Comparison of ENCODE assay signal across 8 mouse cellular contexts in genomic region chr7:56291468-56292115, GRCm38 (mm10). TPM values are rescaled to one million over a fixed set of nuclear protein-coding genes. Genes with fewer than 3 reads are reported as not detected.
DNase-seq lines count a peak whose midpoint lies in the region; ATAC-seq and TF ChIP-seq lines count a peak whose summit lies in the region.

No protein-coding gene starts in this region.

- H3K27me3 ChIP-seq in liver, adult 2 months (ENCODE audit: control insufficient read depth, insufficient read depth, low read length): no peaks in the 10 kb centered on the region
- H3K27me3 ChIP-seq in liver, embryonic 12.5 days (replicated peaks): no peaks in the 10 kb centered on the region
- no peaks in the 10 kb centered on the region for H3K27me3 ChIP-seq in embryonic facial prominence, embryonic 10.5 days (replicated peaks; ENCODE audit: low read depth, poor library complexity, severe bottlenecking)
- H3K27me3 ChIP-seq in hindbrain, embryonic 16.5 days (replicated peaks; ENCODE audit: control insufficient read depth, insufficient read depth, low read length): no peaks in the 10 kb centered on the region
- H3K27me3 ChIP-seq in neural tube, embryonic 12.5 days (replicated peaks): no peaks in the 10 kb centered on the region

- no peak overlapping the region for H3K9ac ChIP-seq in liver, adult 2 months (ENCODE audit: low read depth, low read length)
- no peak overlapping the region for H3K9ac ChIP-seq in liver, embryonic 12.5 days
- no peak overlapping the region for H3K9ac ChIP-seq in hindbrain, embryonic 16.5 days (ENCODE audit: low read depth, low read length)
- H3K9ac ChIP-seq in neural tube, embryonic 12.5 days: no peak overlapping the region

- no peak overlapping the region for H3K27ac ChIP-seq in liver, adult 2 months (replicated peaks; ENCODE audit: insufficient read depth, low read depth, low read length)
- no peak overlapping the region for H3K27ac ChIP-seq in liver, embryonic 12.5 days
- H3K27ac ChIP-seq in embryonic facial prominence, embryonic 10.5 days (replicated peaks): no peak overlapping the region
- H3K27ac ChIP-seq in hindbrain, embryonic 16.5 days (ENCODE audit: low read depth, low read length): no peak overlapping the region
- H3K27ac ChIP-seq in neural tube, embryonic 12.5 days: no peak overlapping the region

- TF ChIP-seq POLR2A in liver, adult 2 months (IDR thresholded peaks at IDR 0.05; ENCODE audit: extremely low read depth, insufficient read depth, low read length): no peak

- no peak overlapping the region for H3K4me3 ChIP-seq in liver, adult 2 months (ENCODE audit: insufficient read depth, low read depth, low read length)
- H3K4me3 ChIP-seq in liver, embryonic 12.5 days: no peak overlapping the region
- H3K4me3 ChIP-seq in embryonic facial prominence, embryonic 10.5 days: no peak overlapping the region
- no peak overlapping the region for H3K4me3 ChIP-seq in hindbrain, embryonic 16.5 days (ENCODE audit: low read length)
- no peak overlapping the region for H3K4me3 ChIP-seq in neural tube, embryonic 12.5 days

- H3K79me2 ChIP-seq in liver, adult 2 months (ENCODE audit: control insufficient read depth, insufficient read depth, low read length): no peaks in the 10 kb centered on the region

- peak; percentile 28 for DNase-seq in liver, adult 2 months (ENCODE audit: extremely low read depth, low read depth, low spot score)
- peak; percentile 62 for DNase-seq in adrenal gland, postnatal 14 days
- peak; percentile 62 for DNase-seq in embryonic facial prominence, embryonic 10.5 days (ENCODE audit: low spot score)
- peak; percentile 85 to 87 for DNase-seq in left cerebral cortex, postnatal 25 days (ENCODE audit: low spot score in 2 of 2)

- intact Hi-C loops in left cerebral cortex, postnatal 25 days (cut with DNase I): loop anchor here (2.0 to 10.0 kb wide), 4 partner anchors 169 to 1181 kb away; partner anchors contain the start of gene Gabrg3

- H3K4me1 ChIP-seq in liver, adult 2 months (ENCODE audit: control insufficient read depth, insufficient read depth, low read length): no peaks in the 10 kb centered on the region
- no peaks in the 10 kb centered on the region for H3K4me1 ChIP-seq in liver, embryonic 12.5 days
- no peaks in the 10 kb centered on the region for H3K4me1 ChIP-seq in embryonic facial prominence, embryonic 10.5 days
- no peaks in the 10 kb centered on the region for H3K4me1 ChIP-seq in hindbrain, embryonic 16.5 days (ENCODE audit: control insufficient read depth, insufficient read depth, low read depth, low read length)
- no peaks in the 10 kb centered on the region for H3K4me1 ChIP-seq in neural tube, embryonic 12.5 days

- ATAC-seq in liver, embryonic 12.5 days: no peak
- ATAC-seq in hindbrain, embryonic 16.5 days: peak; percentile 85; the same call in 1 of the 2 replicates
- peak; percentile 68; the same call in 1 of the 2 replicates for ATAC-seq in neural tube, embryonic 12.5 days (ENCODE audit: low FRiP score, low read depth)
- no peak for ATAC-seq in inflammation-experienced regulatory T-cells, adult 6 months

- no peaks in the 10 kb centered on the region for H3K9me3 ChIP-seq in liver, embryonic 12.5 days (replicated peaks)
- no peaks in the 10 kb centered on the region for H3K9me3 ChIP-seq in embryonic facial prominence, embryonic 10.5 days
- no peaks in the 10 kb centered on the region for H3K9me3 ChIP-seq in hindbrain, embryonic 16.5 days (ENCODE audit: control insufficient read depth, low read length)
- H3K9me3 ChIP-seq in neural tube, embryonic 12.5 days: no peaks in the 10 kb centered on the region

- WGBS in liver, adult 2 months: 39% methylated on average over 6 of the region's 6 CpGs
- 42% methylated on average over 6 of the region's 6 CpGs for WGBS in liver, embryonic 12.5 days (ENCODE audit: insufficient replicate concordance)
- 53% methylated on average over 6 of the region's 6 CpGs for WGBS in embryonic facial prominence, embryonic 10.5 days
- WGBS in hindbrain, embryonic 16.5 days: 26% methylated on average over 6 of the region's 6 CpGs
- 48% methylated on average over 6 of the region's 6 CpGs for WGBS in neural tube, embryonic 12.5 days

- no peak overlapping the region for H3K4me2 ChIP-seq in liver, embryonic 12.5 days
- no peak overlapping the region for H3K4me2 ChIP-seq in hindbrain, embryonic 16.5 days (ENCODE audit: low read length)
- H3K4me2 ChIP-seq in neural tube, embryonic 12.5 days (replicated peaks): no peak overlapping the region

- H3K36me3 ChIP-seq in liver, adult 2 months (ENCODE audit: control insufficient read depth, insufficient read depth, low read length): no peaks in the 10 kb centered on the region
- no peaks in the 10 kb centered on the region for H3K36me3 ChIP-seq in liver, embryonic 12.5 days
- H3K36me3 ChIP-seq in embryonic facial prominence, embryonic 10.5 days (replicated peaks): no peaks in the 10 kb centered on the region
- H3K36me3 ChIP-seq in hindbrain, embryonic 16.5 days (ENCODE audit: control insufficient read depth, insufficient read depth, low read length): no peaks in the 10 kb centered on the region
- H3K36me3 ChIP-seq in neural tube, embryonic 12.5 days: no peaks in the 10 kb centered on the region

- TF ChIP-seq CTCF in liver, adult 2 months (IDR thresholded peaks at IDR 0.05; ENCODE audit: low read depth, low read length): peak; percentile 56

RNA-seq across cellular contexts. Expression of gene Oca2, which starts 52.0 kb away (rescaled TPM):
- 0.07 TPM in 1 of 2 replicates, not detected in the other for total RNA-seq in liver, adult 2 months (2014; rRNA removed)
- polyA plus RNA-seq in liver, adult 2 months (2012; rRNA removed): not detected in 2 replicates
- not detected in 2 replicates for polyA plus RNA-seq in liver, embryonic 12.5 days (2016; fragmentation: Nextera tagmentation; extraction: Ambion mirVana)
- total RNA-seq in adrenal gland, postnatal 14 days (2021): 4.5 and 8.4 TPM in 2 replicates
- polyA plus RNA-seq in embryonic facial prominence, embryonic 10.5 days (2016; fragmentation: Nextera tagmentation; extraction: Ambion mirVana): 0.45 and 0.49 TPM in 2 replicates
- 2.2 and 2.3 TPM in 2 replicates for polyA plus RNA-seq in hindbrain, embryonic 16.5 days (2015; fragmentation: Nextera tagmentation; extraction: Ambion mirVana)
- under 1 TPM; 0.44 to 0.46 TPM for total RNA-seq in left cerebral cortex, postnatal 25 days (2021)
- 0.08 and 0.15 TPM in 2 replicates for polyA plus RNA-seq in neural tube, embryonic 12.5 days (2016; fragmentation: Nextera tagmentation; extraction: Ambion mirVana)
- not detected for polyA plus RNA-seq in inflammation-experienced regulatory T-cells, adult 6 months (2017; shearing (Covaris generic))

Comparison
In these comparisons a context has a peak if more than half of its experiments do, and no peak if none do; other contexts are left out.
1. DNase-seq: peak in every context shown above with its lines; median percentile 86 in left cerebral cortex, postnatal 25 days; 62 in adrenal gland, postnatal 14 days; 62 in embryonic facial prominence, embryonic 10.5 days; 28 in liver, adult 2 months.
2. ATAC-seq: peak in hindbrain, embryonic 16.5 days (single experiment) and neural tube, embryonic 12.5 days (single experiment); none in liver, embryonic 12.5 days (single experiment) and inflammation-experienced regulatory T-cells, adult 6 months (single experiment).